Mouse (Mus musculus): ENCODE results near the gene Ngdn. TPM values are rescaled to one million over a fixed set of nuclear protein-coding genes. Genes with fewer than 3 reads are reported as not detected.

Gene Ngdn
- polyA plus RNA-seq, 1 experiment, result 49.9 TPM

- TF ChIP-seq CTCF (IDR thresholded peaks at IDR 0.05; ENCODE audit: control insufficient read depth, insufficient read depth, low read length) (no peak), POLR2A (IDR thresholded peaks at IDR 0.05; ENCODE audit: borderline replicate concordance, control insufficient read depth, low read depth, low read length) (no peak)
- Histone ChIP-seq H3K4me3 (replicated peaks; ENCODE audit: control insufficient read depth, low read depth, low read length) (no peak overlapping the region), H3K4me1 (ENCODE audit: control insufficient read depth, insufficient read depth, low read length) (no peaks in the 10 kb centered on the region; the same call in 1 of the 2 replicates), H3K27ac (ENCODE audit: control insufficient read depth, insufficient read depth, low read depth, low read length, poor library complexity) (no peak overlapping the region)
- WGBS, result 30% methylated on average over 12 of the region's 12 CpGs
Measured at GRCm38 (mm10) chr14:55001938-55002686, 13.1 kb upstream of the Ngdn start.

DNA sequence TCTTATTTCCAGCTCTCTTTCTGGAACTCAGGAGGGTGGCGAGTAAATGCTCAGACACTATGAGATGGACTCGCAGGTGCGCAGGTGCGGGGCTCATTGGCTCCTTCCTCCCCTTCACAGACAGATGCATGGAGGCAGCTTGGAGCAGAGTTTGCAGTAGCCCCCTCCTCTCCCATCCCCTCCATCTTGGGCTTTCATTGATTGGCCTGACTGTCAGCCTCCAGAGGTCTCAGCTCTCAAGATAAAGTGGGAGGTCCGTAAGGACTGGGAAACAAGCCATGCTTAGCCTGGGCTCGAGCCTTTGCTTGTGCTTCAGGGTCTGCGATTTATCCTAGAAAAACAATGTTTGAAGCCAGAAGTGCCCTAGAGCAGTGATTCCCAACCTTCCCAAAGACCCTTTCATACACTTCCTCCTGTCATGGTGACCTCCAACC, 12.6 kb upstream of the Ngdn start:
- no peak overlapping the region for H3K4me3 ChIP-seq (replicated peaks; ENCODE audit: control insufficient read depth, low read depth, low read length)
- H3K27ac ChIP-seq (ENCODE audit: control insufficient read depth, insufficient read depth, low read depth, low read length, poor library complexity), result no peak overlapping the region
- H3K4me1 ChIP-seq (ENCODE audit: control insufficient read depth, insufficient read depth, low read length), result no peaks in the 10 kb centered on the region; the same call in 1 of the 2 replicates
- TF ChIP-seq CTCF (IDR thresholded peaks at IDR 0.05; ENCODE audit: control insufficient read depth, insufficient read depth, low read length) (no peak), POLR2A (IDR thresholded peaks at IDR 0.05; ENCODE audit: borderline replicate concordance, control insufficient read depth, low read depth, low read length) (no peak)
- WGBS, result 40% methylated on average over 7 of the region's 7 CpGs

GRCm38 (mm10) chr14:55003878-55004855, 11.1 kb upstream of the Ngdn start:
- WGBS, result 40% methylated on average over 18 of the region's 18 CpGs
- Histone ChIP-seq H3K27ac (ENCODE audit: control insufficient read depth, insufficient read depth, low read depth, low read length, poor library complexity) (0 out of 2 replicates have a peak overlapping the region, but pooled peaks have one; percentile 10), H3K4me1 (ENCODE audit: control insufficient read depth, insufficient read depth, low read length) (no peaks in the 10 kb centered on the region; the same call in 1 of the 2 replicates), H3K4me3 (replicated peaks; ENCODE audit: control insufficient read depth, low read depth, low read length) (no peak overlapping the region)
- TF ChIP-seq CTCF (IDR thresholded peaks at IDR 0.05; ENCODE audit: control insufficient read depth, insufficient read depth, low read length) (no peak), POLR2A (IDR thresholded peaks at IDR 0.05; ENCODE audit: borderline replicate concordance, control insufficient read depth, low read depth, low read length) (no peak)

DNA sequence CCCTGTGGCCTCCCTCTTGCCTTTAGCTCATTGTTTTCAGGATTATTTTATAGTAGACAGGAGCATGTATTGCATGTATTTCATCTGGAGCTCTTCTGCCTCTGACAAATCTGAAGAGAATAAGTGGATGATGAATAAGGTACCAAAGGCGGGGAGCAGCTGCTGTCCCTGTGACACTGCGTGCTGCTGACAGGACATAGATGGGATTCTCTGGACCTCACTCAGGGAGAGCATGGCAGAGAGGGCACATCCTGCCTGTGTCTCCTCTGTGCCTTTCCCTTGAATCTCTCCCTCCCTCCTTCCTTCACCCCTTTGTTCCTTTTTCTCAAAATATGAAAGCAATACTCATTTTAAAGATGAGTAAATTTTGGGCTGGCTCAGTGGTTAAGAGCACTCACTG, 9.7 kb upstream of the Ngdn start:
- Histone ChIP-seq H3K27ac (ENCODE audit: control insufficient read depth, insufficient read depth, low read depth, low read length, poor library complexity) (no peak overlapping the region), H3K4me3 (replicated peaks; ENCODE audit: control insufficient read depth, low read depth, low read length) (no peak overlapping the region), H3K4me1 (ENCODE audit: control insufficient read depth, insufficient read depth, low read length) (no peaks in the 10 kb centered on the region; the same call in 1 of the 2 replicates)
- WGBS, result 80% methylated on average over 2 of the region's 2 CpGs
- TF ChIP-seq CTCF (IDR thresholded peaks at IDR 0.05; ENCODE audit: control insufficient read depth, insufficient read depth, low read length) (no peak), POLR2A (IDR thresholded peaks at IDR 0.05; ENCODE audit: borderline replicate concordance, control insufficient read depth, low read depth, low read length) (no peak)

- Histone ChIP-seq H3K4me1 (ENCODE audit: control insufficient read depth, insufficient read depth, low read length) (no peaks in the 10 kb centered on the region; the same call in 1 of the 2 replicates), H3K27ac (ENCODE audit: control insufficient read depth, insufficient read depth, low read depth, low read length, poor library complexity) (no peak overlapping the region), H3K4me3 (replicated peaks; ENCODE audit: control insufficient read depth, low read depth, low read length) (no peak overlapping the region)
- no peak for TF ChIP-seq POLR2A (IDR thresholded peaks at IDR 0.05; ENCODE audit: borderline replicate concordance, control insufficient read depth, low read depth, low read length)
- 87% methylated on average over 8 of the region's 8 CpGs for WGBS
Measured at GRCm38 (mm10) chr14:55005967-55006366, 9.3 kb upstream of the Ngdn start.

DNA sequence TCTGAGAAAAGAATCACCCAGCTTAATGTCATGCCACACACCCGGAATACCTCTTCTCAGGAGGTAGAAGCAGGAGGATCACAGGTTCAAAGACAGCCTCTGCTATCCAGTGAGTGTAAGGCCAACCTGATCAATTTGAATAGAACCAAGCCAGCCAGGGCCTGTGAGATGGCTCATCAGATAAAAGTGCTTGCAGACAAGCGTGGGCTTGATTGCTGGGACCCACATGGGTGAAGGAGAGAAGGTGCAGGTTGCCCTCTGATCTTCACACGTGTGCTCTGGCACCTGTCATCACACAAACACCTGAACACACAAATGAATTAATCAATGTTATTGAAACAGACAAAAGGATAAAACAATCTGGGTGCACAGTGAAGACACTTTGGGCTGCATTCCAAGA, 8.7 kb upstream of the Ngdn start:
- no peak overlapping the region for H3K4me3 ChIP-seq (replicated peaks; ENCODE audit: control insufficient read depth, low read depth, low read length)
- H3K4me1 ChIP-seq (ENCODE audit: control insufficient read depth, insufficient read depth, low read length), result no peaks in the 10 kb centered on the region; the same call in 1 of the 2 replicates
- no peak overlapping the region for H3K27ac ChIP-seq (ENCODE audit: control insufficient read depth, insufficient read depth, low read depth, low read length, poor library complexity)
- WGBS, result 73% methylated on average over 3 of the region's 3 CpGs
- no peak for TF ChIP-seq POLR2A (IDR thresholded peaks at IDR 0.05; ENCODE audit: borderline replicate concordance, control insufficient read depth, low read depth, low read length)
- TF ChIP-seq CTCF (IDR thresholded peaks at IDR 0.05; ENCODE audit: control insufficient read depth, insufficient read depth, low read length), result no peak

GRCm38 (mm10) chr14:55007120-55007908, 7.9 kb upstream of the Ngdn start:
- Histone ChIP-seq H3K4me1 (ENCODE audit: control insufficient read depth, insufficient read depth, low read length) (no peaks in the 10 kb centered on the region; the same call in 1 of the 2 replicates), H3K4me3 (replicated peaks; ENCODE audit: control insufficient read depth, low read depth, low read length) (no peak overlapping the region), H3K27ac (ENCODE audit: control insufficient read depth, insufficient read depth, low read depth, low read length, poor library complexity) (no peak overlapping the region)
- WGBS, result 79% methylated on average over 9 of the region's 9 CpGs
- TF ChIP-seq POLR2A (IDR thresholded peaks at IDR 0.05; ENCODE audit: borderline replicate concordance, control insufficient read depth, low read depth, low read length) (no peak), CTCF (IDR thresholded peaks at IDR 0.05; ENCODE audit: control insufficient read depth, insufficient read depth, low read length) (no peak)

All from bone marrow, adult 2 months (tissue).